ENCODE assay signal across 9 mouse cellular contexts in genomic region chr16:30038663-30039593, GRCm38 (mm10). TPM values are rescaled to one million over a fixed set of nuclear protein-coding genes. Genes with fewer than 3 reads are reported as not detected.
DNase-seq lines count a peak whose midpoint lies in the region; ATAC-seq and TF ChIP-seq lines count a peak whose summit lies in the region.
"Had no signal": no experiment of that assay in that cellular context is flagged by ENCODE, and none has a peak within 500 bp of the region (broad histone marks: within the 10 kb centered on the region; RNA-seq: fewer than 3 reads in every experiment).

No protein-coding gene starts in this region.

- no peak overlapping the region for H3K4me3 ChIP-seq in kidney, embryonic 16.5 days (ENCODE audit: low read length)
- no peak overlapping the region for H3K4me3 ChIP-seq in embryonic facial prominence, embryonic 15.5 days (replicated peaks)
- no peak overlapping the region; the same call in 1 of the 2 replicates for H3K4me3 ChIP-seq in lung, postnatal 0 days (ENCODE audit: low read depth, low read length)
- H3K4me3 ChIP-seq in spleen, adult 2 months (ENCODE audit: extremely low read depth, insufficient read depth, insufficient read length) = peak overlapping the region; percentile 40; the same call in 1 of the 2 replicates

- no peak overlapping the region for H3K27ac ChIP-seq in kidney, embryonic 16.5 days (ENCODE audit: low read length)
- no peak overlapping the region for H3K27ac ChIP-seq in embryonic facial prominence, embryonic 15.5 days (replicated peaks)
- H3K27ac ChIP-seq in lung, postnatal 0 days (ENCODE audit: low read length) = peak overlapping the region; percentile 72
- peak overlapping the region; percentile 65 for H3K27ac ChIP-seq in spleen, adult 2 months (ENCODE audit: insufficient read depth, low read length)
- H3K27ac ChIP-seq: liver, embryonic 14.5 days had no signal

- peak; percentile 46 for TF ChIP-seq CTCF in lung, postnatal 0 days (IDR thresholded peaks at IDR 0.05)
- TF ChIP-seq CTCF in spleen, adult 2 months (IDR thresholded peaks at IDR 0.05; ENCODE audit: extremely low read depth, insufficient read depth, insufficient read length, insufficient replicate concordance) = no peak

- TF ChIP-seq POLR2A in spleen, adult 2 months (IDR thresholded peaks at IDR 0.05; ENCODE audit: low read depth, low read length) = no peak

- H3K4me2 ChIP-seq in kidney, embryonic 16.5 days (replicated peaks; ENCODE audit: low read depth, low read length) = no peak overlapping the region
- H3K4me2 ChIP-seq in embryonic facial prominence, embryonic 15.5 days (replicated peaks) = no peak overlapping the region
- H3K4me2 ChIP-seq in lung, postnatal 0 days (replicated peaks; ENCODE audit: low read depth, low read length) = peak overlapping the region; percentile 38

- no peak for DNase-seq in kidney, postnatal 4 days
- DNase-seq in lung, postnatal 0 days (ENCODE audit: low spot score) = peak; percentile 63
- peak; percentile 89 to 90 for DNase-seq in spleen, adult 2 months (ENCODE audit: low read depth in 1 of 2, low spot score in 2 of 2)
- no peak for DNase-seq in right cerebral cortex, postnatal 10 days (ENCODE audit: low spot score in 2 of 2)
- no peak for DNase-seq in left cerebral cortex, postnatal 25 days (ENCODE audit: low spot score in 2 of 2)

- H3K9me3 ChIP-seq in kidney, embryonic 16.5 days (ENCODE audit: low read length) = no peaks in the 10 kb centered on the region
- H3K9me3 ChIP-seq in embryonic facial prominence, embryonic 15.5 days (replicated peaks) = no peaks in the 10 kb centered on the region
- H3K9me3 ChIP-seq in lung, postnatal 0 days (ENCODE audit: low read length) = no peaks in the 10 kb centered on the region

- 21% methylated on average over 13 of the region's 17 CpGs for WGBS in kidney, embryonic 16.5 days
- 29% methylated on average over 14 of the region's 17 CpGs for WGBS in embryonic facial prominence, embryonic 15.5 days
- 28% methylated on average over 15 of the region's 17 CpGs for WGBS in lung, postnatal 0 days
- WGBS in spleen, adult 2 months = 25% methylated on average over 16 of the region's 17 CpGs

- ATAC-seq in kidney, embryonic 16.5 days (ENCODE audit: low FRiP score, low TSS enrichment) = peak; percentile 62
- peak; percentile 79 for ATAC-seq in embryonic facial prominence, embryonic 15.5 days (ENCODE audit: insufficient number of reproducible peaks, low FRiP score, low TSS enrichment, low read depth)
- ATAC-seq in lung, postnatal 0 days = peak; percentile 71
- no peak for ATAC-seq in frontal cortex, adult (ENCODE audit: low TSS enrichment)

- peaks cover 37% of the 10 kb centered on the region for H3K4me1 ChIP-seq in kidney, embryonic 16.5 days (ENCODE audit: insufficient read depth, low read length)
- peaks cover 18% of the 10 kb centered on the region for H3K4me1 ChIP-seq in embryonic facial prominence, embryonic 15.5 days
- 0 out of 2 replicates have a peak, but pooled peaks cover 4% of the 10 kb centered on the region for H3K4me1 ChIP-seq in lung, postnatal 0 days (ENCODE audit: insufficient read depth, low read depth, low read length)
- peaks cover 31% of the 10 kb centered on the region; the same call in 1 of the 2 replicates for H3K4me1 ChIP-seq in spleen, adult 2 months (ENCODE audit: control insufficient read depth, insufficient read depth, insufficient read length)

- H3K27me3 ChIP-seq in kidney, embryonic 16.5 days (ENCODE audit: insufficient read depth, low read length) = no peaks in the 10 kb centered on the region; the same call in 1 of the 2 replicates
- H3K27me3 ChIP-seq in embryonic facial prominence, embryonic 15.5 days = no peaks in the 10 kb centered on the region
- H3K27me3 ChIP-seq in lung, postnatal 0 days (replicated peaks; ENCODE audit: insufficient read depth, low read length) = no peaks in the 10 kb centered on the region
- H3K27me3 ChIP-seq in spleen, adult 2 months (ENCODE audit: control insufficient read depth, insufficient read depth, low read length) = no peaks in the 10 kb centered on the region

- H3K9ac ChIP-seq in kidney, embryonic 16.5 days (replicated peaks; ENCODE audit: low read length) = no peak overlapping the region
- H3K9ac ChIP-seq in embryonic facial prominence, embryonic 15.5 days = no peak overlapping the region
- H3K9ac ChIP-seq in lung, postnatal 0 days (replicated peaks; ENCODE audit: low read depth) = no peak overlapping the region
- H3K9ac ChIP-seq: liver, embryonic 14.5 days had no signal

- no peak for TF ChIP-seq EP300 in lung, postnatal 0 days (IDR thresholded peaks at IDR 0.05)

- intact Hi-C loops in left cerebral cortex, postnatal 25 days (cut with DNase I) = no loop called here

- no peaks in the 10 kb centered on the region for H3K36me3 ChIP-seq in kidney, embryonic 16.5 days (ENCODE audit: insufficient read depth, low read length)
- H3K36me3 ChIP-seq in embryonic facial prominence, embryonic 15.5 days = no peaks in the 10 kb centered on the region
- no peaks in the 10 kb centered on the region for H3K36me3 ChIP-seq in lung, postnatal 0 days (ENCODE audit: insufficient read depth, low read length)
- no peaks in the 10 kb centered on the region for H3K36me3 ChIP-seq in spleen, adult 2 months (ENCODE audit: control insufficient read depth, insufficient read depth, low read length)

RNA-seq across cellular contexts. Expression of gene Hes1, which starts 25.3 kb away (rescaled TPM):
- polyA plus RNA-seq in kidney, embryonic 16.5 days (2015; fragmentation: Nextera tagmentation; extraction: Ambion mirVana) = 45.5 and 45.7 TPM in 2 replicates
- polyA plus RNA-seq in embryonic facial prominence, embryonic 15.5 days (2015; fragmentation: Nextera tagmentation; extraction: Ambion mirVana) = 63.6 and 66.0 TPM in 2 replicates
- 89.1 and 93.9 TPM in 2 replicates for polyA plus RNA-seq in lung, postnatal 0 days (2015; fragmentation: Nextera tagmentation; extraction: Ambion mirVana)
- 94.1 and 116 TPM in 2 replicates for polyA plus RNA-seq in spleen, adult 2 months (2012; rRNA removed)
- 10 to 100 TPM; 13.8 to 16.1 TPM for total RNA-seq in left cerebral cortex, postnatal 25 days (2021)

Comparison
In these comparisons a context has a peak if more than half of its experiments do, and no peak if none do; other contexts are left out.
1. H3K27ac ChIP-seq: peak in lung, postnatal 0 days (single experiment) and spleen, adult 2 months (single experiment); none in kidney, embryonic 16.5 days (single experiment) and embryonic facial prominence, embryonic 15.5 days (single experiment).
2. DNase-seq: peak in lung, postnatal 0 days (single experiment) and spleen, adult 2 months (2 of 2); none in kidney, postnatal 4 days (0 of 2), right cerebral cortex, postnatal 10 days (0 of 2) and left cerebral cortex, postnatal 25 days (0 of 2).